Mouse (Mus musculus) liver, embryonic 14.5 days (tissue): Measurements from ENCODE around the gene Sgms1.

ENCODE experiments used
- CTCF ChIP-seq: IDR thresholded peaks from 2 replicates; pipeline ENCODE4 v1.5.1; 2016; ENCODE audit warnings: antibody characterized with exemption, low read depth, control low read depth
- EP300 ChIP-seq: IDR thresholded peaks from 2 replicates; pipeline ENCODE4 v1.6.1; 2016; ENCODE audit warnings: antibody characterized with exemption, low read depth

GRCm38 (mm10) chr19:32345181-32345745 lies 44.3 kb downstream of the Sgms1 start:
- TF ChIP-seq CTCF (no peak), EP300 (no peak)
